Mouse (Mus musculus) urinary bladder, postnatal 10 days (tissue): ENCODE measurements around the gene Dip2c.

Experiments used
- DNase-seq: peaks from one replicate; pipeline ENCODE4 v3.0.0; 2022; ENCODE audit warnings: low spot score

Dip2c gene

DNA sequence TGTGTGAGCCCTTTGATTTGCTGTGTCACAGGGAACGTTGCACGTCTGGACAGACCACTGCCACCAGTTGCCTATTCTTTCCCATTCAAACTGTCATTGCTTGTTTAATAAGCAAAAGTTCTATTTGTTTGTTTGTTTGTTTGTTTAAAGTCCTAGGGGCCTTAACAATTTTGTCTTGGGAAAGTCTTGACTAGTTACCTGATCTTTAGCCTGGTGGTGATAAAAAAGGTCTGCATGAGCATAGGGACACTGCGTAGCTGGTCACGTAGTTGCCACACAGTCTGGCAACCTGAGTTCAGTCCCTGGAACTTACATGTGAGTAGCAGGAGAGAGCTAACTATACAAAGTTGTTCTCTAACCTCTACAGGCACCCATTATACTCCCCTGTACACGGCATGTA lies 392.9 kb downstream of the Dip2c start:
- no peak for DNase-seq

- no peak for DNase-seq
Measured at GRCm38 (mm10) chr13:9674126-9674525, 397.8 kb downstream of the Dip2c start.

DNA sequence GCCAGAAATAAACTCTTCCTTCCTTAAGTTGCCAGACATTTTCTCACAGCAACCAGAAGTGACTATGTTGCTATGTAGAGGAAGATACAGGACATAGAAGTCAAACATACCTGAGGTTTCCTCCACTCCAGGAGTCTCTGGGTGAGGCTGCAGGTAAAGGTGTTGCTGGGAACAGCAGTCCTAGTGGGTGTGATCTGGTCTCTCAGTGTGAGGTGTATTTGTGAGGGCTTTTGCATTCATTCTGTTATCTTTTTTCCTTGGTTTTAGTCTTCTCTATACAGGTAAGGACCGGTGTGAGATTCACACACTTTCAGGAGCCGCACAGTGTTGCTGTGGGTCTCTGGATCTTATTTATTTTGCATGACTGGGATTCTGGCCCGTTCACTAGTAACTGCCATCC lies 405.2 kb downstream of the Dip2c start:
- no peak for DNase-seq

GRCm38 (mm10) chr13:9683280-9683679 lies 407.0 kb downstream of the Dip2c start:
- DNase-seq: no peak

GRCm38 (mm10) chr13:9684153-9684923 lies 408.0 kb downstream of the Dip2c start:
- no peak for DNase-seq

GRCm38 (mm10) chr13:9686261-9686660 lies 409.9 kb downstream of the Dip2c start:
- DNase-seq: no peak

GRCm38 (mm10) chr13:9686765-9687164 lies 410.4 kb downstream of the Dip2c start:
- no peak for DNase-seq

DNA sequence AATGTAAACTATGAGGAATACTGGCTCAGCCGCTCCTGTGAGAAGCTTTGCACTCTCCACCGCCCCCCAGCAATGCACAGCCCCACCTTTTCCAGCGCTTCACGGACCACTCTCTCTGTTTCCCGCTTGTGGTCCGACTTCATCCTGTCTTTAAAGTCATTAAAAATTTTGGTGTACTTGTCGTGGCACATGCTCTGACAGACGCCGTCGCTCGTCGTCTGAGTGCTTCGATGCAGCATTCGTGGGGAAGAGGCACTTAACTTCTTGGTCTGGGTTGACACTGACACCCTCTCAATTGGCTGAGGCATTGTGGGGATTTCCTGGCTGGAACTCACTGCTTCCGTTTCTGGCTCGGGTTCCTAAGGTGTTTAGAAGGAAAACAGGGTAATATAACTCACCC lies 413.0 kb downstream of the Dip2c start:
- DNase-seq: no peak

- no peak for DNase-seq
Measured at GRCm38 (mm10) chr13:9692876-9693275, 416.5 kb downstream of the Dip2c start.

GRCm38 (mm10) chr13:9694651-9695050 lies 418.3 kb downstream of the Dip2c start:
- DNase-seq: no peak

GRCm38 (mm10) chr13:9695403-9695802 lies 419.1 kb downstream of the Dip2c start:
- DNase-seq: no peak

- no peak for DNase-seq
Measured at GRCm38 (mm10) chr13:9695809-9696208, 419.5 kb downstream of the Dip2c start.

DNA sequence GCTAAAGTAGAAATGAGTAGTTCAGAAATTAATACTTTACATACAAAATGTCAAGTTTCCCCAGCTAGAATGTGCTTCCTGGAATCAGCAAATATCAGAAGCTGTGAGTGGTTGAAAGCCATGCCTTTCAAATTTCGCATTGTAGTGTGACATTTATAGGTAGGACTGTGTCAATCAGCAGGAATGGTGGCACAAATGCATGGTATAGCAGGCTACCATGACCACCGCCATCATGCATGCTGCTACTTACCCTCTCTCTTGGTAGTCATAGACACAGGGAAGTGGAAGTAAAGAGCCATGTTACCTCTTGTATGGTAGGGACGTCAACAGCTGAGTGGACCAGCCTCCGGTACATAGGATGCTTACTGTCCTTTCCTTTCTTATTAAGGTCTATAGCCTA lies 421.0 kb downstream of the Dip2c start:
- DNase-seq: no peak

DNA sequence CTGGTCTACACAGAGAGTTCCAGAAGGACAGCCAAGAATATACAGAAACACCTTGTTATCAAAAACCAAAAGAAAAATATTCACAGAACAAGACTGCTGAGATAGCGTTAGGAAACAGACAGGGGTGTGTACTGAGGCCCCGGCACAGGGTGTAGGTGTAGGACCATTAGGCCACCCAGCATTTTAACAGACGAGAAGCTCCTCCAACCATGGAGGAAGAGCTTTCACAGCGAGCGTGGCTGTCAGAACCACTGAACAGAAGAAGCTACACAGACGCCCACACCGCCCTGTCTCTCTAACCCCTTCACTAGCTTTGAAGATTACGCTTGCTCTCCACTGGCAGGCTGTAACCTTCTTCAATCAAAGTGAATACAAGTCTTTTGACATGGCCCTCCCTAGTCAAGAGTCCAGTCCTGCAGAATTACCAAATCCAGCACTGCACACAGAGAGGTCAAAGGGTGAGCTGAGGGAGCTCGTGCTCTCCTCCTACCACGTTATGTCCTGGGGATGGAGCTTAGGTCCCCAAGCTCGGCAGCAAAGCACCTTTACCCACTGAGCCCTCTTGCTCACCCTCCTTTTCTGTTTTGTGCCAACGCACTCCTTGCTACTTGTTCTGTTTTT lies 426.4 kb downstream of the Dip2c start:
- DNase-seq: no peak

DNA sequence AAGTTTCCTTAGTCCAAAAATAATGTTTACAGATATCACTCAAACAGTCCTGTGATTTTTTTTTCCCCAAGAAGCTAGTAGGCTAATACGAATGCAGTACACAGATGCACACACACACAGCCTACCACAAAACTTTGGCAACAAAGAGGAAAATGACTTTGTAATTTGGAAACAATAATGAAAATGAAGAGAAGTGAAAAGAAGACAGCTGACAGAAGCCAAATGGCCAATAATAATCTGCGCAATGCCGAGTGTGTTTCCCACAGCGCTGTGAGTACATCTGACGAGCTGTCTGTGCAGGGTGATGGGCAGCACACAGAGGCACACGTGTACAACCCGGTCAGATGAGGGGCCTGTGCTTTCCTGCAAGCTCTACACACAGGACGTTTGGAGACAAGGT lies 430.4 kb downstream of the Dip2c start:
- DNase-seq: no peak

DNA sequence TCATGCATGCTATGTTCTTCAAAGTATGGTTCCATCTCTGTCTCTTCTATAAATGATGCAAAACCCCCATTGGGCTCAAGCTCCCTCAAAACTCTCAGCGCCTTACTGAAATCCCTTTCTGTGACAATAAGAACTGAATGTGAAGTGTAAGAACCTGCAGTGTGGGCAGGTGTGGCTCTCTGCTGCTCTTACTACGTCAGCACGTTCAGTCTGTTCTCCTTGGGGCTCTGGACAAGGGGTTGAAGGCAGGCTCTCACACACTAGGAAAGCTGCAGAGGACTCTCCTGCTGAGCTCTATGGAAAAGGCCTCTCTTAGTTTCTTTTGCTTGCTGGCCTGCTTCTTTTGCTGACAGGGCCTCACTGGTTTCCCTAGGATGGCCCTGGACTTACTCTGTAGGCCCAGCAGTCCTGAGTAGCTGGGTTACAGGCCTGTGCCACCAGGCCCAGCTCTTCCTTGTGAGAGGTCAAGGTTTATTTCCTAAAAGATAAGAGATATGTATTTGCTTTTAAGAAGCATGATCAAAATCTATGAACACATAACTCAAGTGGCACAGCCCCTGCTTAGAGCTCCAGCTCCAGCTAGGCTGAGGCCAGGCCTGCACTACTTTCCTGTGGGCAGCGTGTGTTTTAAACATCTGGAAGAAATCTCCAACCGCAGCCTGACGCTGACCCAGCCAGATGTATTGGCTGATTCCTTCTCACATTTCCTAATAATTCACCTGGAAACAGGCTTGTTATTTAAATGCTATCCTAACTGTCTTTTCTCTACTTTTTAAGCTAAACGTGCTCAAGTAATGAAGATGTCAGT lies 432.3 kb downstream of the Dip2c start:
- no peak for DNase-seq

DNA sequence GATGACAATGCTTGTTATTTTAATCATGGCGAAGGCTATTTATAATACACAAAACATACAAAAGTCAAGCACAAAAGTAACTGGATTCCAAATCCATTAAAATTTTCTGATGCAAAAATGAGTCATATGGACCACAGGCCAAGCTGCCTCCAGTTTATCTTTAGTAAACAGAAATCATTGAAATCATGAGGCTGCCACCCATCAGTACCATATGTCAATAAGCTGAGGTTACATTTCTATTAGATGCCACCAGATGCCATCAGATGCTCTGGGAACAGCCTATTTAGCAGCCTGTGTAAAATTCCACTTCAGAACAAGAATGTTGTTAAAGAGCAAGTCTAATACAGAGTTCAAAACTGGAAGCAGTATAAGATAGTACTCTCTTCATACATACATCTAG lies 436.1 kb downstream of the Dip2c start:
- DNase-seq: no peak

- DNase-seq: no peak
Measured at GRCm38 (mm10) chr13:9712971-9713370, 436.6 kb downstream of the Dip2c start.

DNA sequence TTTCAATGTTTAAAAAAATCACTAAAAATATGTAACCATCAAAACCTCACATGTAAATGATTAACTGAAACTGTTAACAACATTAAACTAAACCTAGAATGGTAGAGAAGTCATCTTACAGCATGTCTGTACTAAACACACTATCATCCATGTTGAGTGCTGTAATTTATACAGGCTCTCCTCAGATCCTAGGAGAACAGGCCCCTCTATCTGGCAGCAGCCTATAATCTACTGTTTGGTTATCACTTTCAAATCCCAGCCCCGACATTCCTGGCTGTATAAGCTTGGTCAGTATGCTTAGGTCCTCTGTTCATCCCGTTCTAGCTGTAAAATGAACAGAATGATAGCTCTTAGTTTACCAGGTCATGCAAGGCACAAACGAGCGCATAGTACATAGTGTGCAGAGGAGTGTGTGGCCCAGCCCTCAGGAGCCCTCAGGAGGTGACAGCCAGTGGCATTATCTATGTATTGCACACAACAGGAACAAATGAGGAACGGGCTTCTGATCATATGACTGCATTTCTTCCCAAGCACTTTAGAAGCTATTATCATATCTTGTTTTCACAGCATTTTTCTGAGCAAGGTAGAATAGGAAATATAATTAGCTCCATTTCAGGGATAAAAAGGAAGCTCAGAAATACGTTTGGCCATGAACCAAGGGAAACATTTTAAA lies 437.3 kb downstream of the Dip2c start:
- no peak for DNase-seq

GRCm38 (mm10) chr13:9715224-9715623 lies 438.9 kb downstream of the Dip2c start:
- DNase-seq: no peak
